7 mouse cellular contexts compared by ENCODE assay signal in the genomic region with DNA sequence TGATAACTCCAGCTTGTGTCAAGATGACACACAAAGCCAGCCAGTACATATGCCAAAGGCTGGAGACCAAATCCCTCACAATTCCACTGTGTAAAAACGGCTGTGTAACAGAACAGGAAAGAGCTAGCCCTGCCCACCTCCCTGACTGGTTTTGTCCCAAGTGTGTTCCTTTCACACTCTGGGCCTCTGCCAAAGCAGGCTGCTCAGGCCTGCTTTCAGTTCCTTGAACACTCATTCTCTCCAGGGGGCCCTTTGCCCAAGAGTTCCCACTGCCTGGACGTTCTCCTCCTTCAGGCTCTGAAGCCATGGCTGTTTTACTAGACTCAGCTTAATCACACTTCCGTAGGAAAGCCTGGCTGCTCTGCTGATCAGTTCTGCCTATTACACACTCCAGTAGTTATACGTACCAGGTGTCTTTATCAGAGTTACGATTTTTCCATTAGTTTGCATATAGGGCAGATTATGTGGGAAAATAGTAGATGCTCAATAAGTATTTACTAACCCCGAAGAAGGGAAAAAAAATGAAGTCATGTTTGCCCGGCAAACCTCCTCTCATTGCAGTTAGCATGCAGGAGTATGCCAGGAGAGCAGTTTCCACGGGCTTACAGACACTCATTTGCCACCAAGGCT.
DNase-seq lines count a peak whose midpoint lies in the region; ATAC-seq lines count a peak whose summit lies in the region.

No protein-coding gene starts in this region.

- no peaks in the 10 kb centered on the region for H3K27me3 ChIP-seq in limb, embryonic 12.5 days
- H3K27me3 ChIP-seq in limb, embryonic 10.5 days (ENCODE audit: low read depth, poor library complexity, severe bottlenecking): 0 out of 2 replicates have a peak, but pooled peaks cover 3% of the 10 kb centered on the region
- no peaks in the 10 kb centered on the region for H3K27me3 ChIP-seq in midbrain, embryonic 13.5 days

- no peak for DNase-seq in limb, embryonic 10.5 days (ENCODE audit: low spot score)
- DNase-seq in gastrocnemius, postnatal 14 days: peak; percentile 32
- peak; percentile 50 to 69 for DNase-seq in kidney, adult 8-10 months
- DNase-seq in urinary bladder, adult 2 months (ENCODE audit: low spot score): no peak

- intact Hi-C loops in gastrocnemius, postnatal 14 days (cut with DNase I; ENCODE audit: low total_unique reads): no loop called here

- 42% methylated on average over 8 of the region's 8 CpGs for WGBS in limb, embryonic 12.5 days
- WGBS in limb, embryonic 10.5 days: 67% methylated on average over 8 of the region's 8 CpGs
- 46% methylated on average over 8 of the region's 8 CpGs for WGBS in macrophage (ENCODE audit: missing documents)
- 55% methylated on average over 8 of the region's 8 CpGs for WGBS in midbrain, embryonic 13.5 days

- peak overlapping the region; percentile 66 for H3K27ac ChIP-seq in limb, embryonic 12.5 days
- H3K27ac ChIP-seq in limb, embryonic 10.5 days: no peak overlapping the region
- H3K27ac ChIP-seq in macrophage: peak overlapping the region; percentile 80
- H3K27ac ChIP-seq in midbrain, embryonic 13.5 days: no peak overlapping the region

- no peak for ATAC-seq in limb, embryonic 12.5 days (ENCODE audit: insufficient number of reproducible peaks, insufficient read depth, low FRiP score, low TSS enrichment, low read depth)
- no peak for ATAC-seq in midbrain, embryonic 13.5 days

- H3K4me1 ChIP-seq in limb, embryonic 12.5 days (replicated peaks): peaks cover 25% of the 10 kb centered on the region
- peaks cover 23% of the 10 kb centered on the region for H3K4me1 ChIP-seq in limb, embryonic 10.5 days
- peaks cover 11% of the 10 kb centered on the region for H3K4me1 ChIP-seq in midbrain, embryonic 13.5 days (replicated peaks)

- peaks cover 2% of the 10 kb centered on the region; the same call in 1 of the 2 replicates for H3K9me3 ChIP-seq in limb, embryonic 12.5 days
- H3K9me3 ChIP-seq in limb, embryonic 10.5 days (replicated peaks): no peaks in the 10 kb centered on the region
- H3K9me3 ChIP-seq in midbrain, embryonic 13.5 days: no peaks in the 10 kb centered on the region

- no peak overlapping the region for H3K9ac ChIP-seq in limb, embryonic 12.5 days (replicated peaks)
- no peak overlapping the region for H3K9ac ChIP-seq in midbrain, embryonic 13.5 days (replicated peaks)

- no peak overlapping the region for H3K4me2 ChIP-seq in limb, embryonic 12.5 days
- H3K4me2 ChIP-seq in midbrain, embryonic 13.5 days (replicated peaks): no peak overlapping the region

- H3K79me2 ChIP-seq in macrophage (ENCODE audit: inconsistent target): no peaks in the 10 kb centered on the region

- H3K4me3 ChIP-seq in limb, embryonic 12.5 days (replicated peaks): no peak overlapping the region
- no peak overlapping the region for H3K4me3 ChIP-seq in limb, embryonic 10.5 days
- H3K4me3 ChIP-seq in macrophage (ENCODE audit: inconsistent target): no peak overlapping the region
- H3K4me3 ChIP-seq in midbrain, embryonic 13.5 days (replicated peaks): no peak overlapping the region

- H3K36me3 ChIP-seq in limb, embryonic 12.5 days: no peaks in the 10 kb centered on the region
- no peaks in the 10 kb centered on the region for H3K36me3 ChIP-seq in limb, embryonic 10.5 days
- H3K36me3 ChIP-seq in macrophage (ENCODE audit: inconsistent target): no peaks in the 10 kb centered on the region
- no peaks in the 10 kb centered on the region for H3K36me3 ChIP-seq in midbrain, embryonic 13.5 days

Comparison
In these comparisons a context has a peak if more than half of its experiments do, and no peak if none do; other contexts are left out.
1. H3K27ac ChIP-seq: peak in limb, embryonic 12.5 days (single experiment) and macrophage (single experiment); none in limb, embryonic 10.5 days (single experiment) and midbrain, embryonic 13.5 days (single experiment).
2. DNase-seq: peak in gastrocnemius, postnatal 14 days (single experiment) and kidney, adult 8-10 months (2 of 2); none in limb, embryonic 10.5 days (single experiment) and urinary bladder, adult 2 months (single experiment).